Mouse (Mus musculus) heart, postnatal 0 days (tissue): ENCODE measurements at regions not wholly inside any gene's neighbourhood (a gene's known extent, or its start where the extent isn't known, plus 50 kb on each side); places are given as distances from the start of the nearest gene placed in this dataset.

Source experiments
- CTCF ChIP-seq: IDR thresholded peaks from 2 replicates; pipeline ENCODE4 v1.5.1; 2016; ENCODE audit warnings: antibody characterized with exemption, control low read depth, low read depth
- EP300 ChIP-seq: IDR thresholded peaks from 2 replicates; pipeline ENCODE4 v1.6.1; 2016; ENCODE audit warnings: antibody characterized with exemption, low read depth

GRCm38 (mm10) chr16:70689826-70690225 lies 376.1 kb downstream of the Gbe1 start:
- TF ChIP-seq EP300, result no peak
- no peak for TF ChIP-seq CTCF
